Mouse (Mus musculus) midbrain, embryonic 13.5 days (tissue): ENCODE results near the gene Lzts3. TPM values are rescaled to one million over a fixed set of nuclear protein-coding genes. Genes with fewer than 3 reads are reported as not detected.

Source experiments
- ATAC-seq: fragments of 200-750 bp; cut with Nextera tagmentation; 2 replicates; pipeline ENCODE4 v1.8.0; 2017; ENCODE audit warnings: mild to moderate bottlenecking, moderate TSS enrichment, moderate library complexity
- H3K27ac ChIP-seq: fragments of 300-500 bp; sonication (generic); 2 replicates; pipeline ENCODE4 v1.5.1; 2015; ENCODE audit warnings: inconsistent platforms, mild to moderate bottlenecking, moderate library complexity
- H3K27me3 ChIP-seq: fragments of 300-500 bp; sonication (generic); 2 replicates; pipeline ENCODE4 v1.6.1; 2015; ENCODE audit warnings: mild to moderate bottlenecking, inconsistent platforms
- H3K36me3 ChIP-seq: fragments of 300-500 bp; sonication (generic); 2 replicates; pipeline ENCODE4 v1.6.1; 2015; ENCODE audit warnings: mild to moderate bottlenecking, inconsistent platforms
- H3K4me1 ChIP-seq: fragments of 300-500 bp; sonication (generic); replicated peaks from 2 replicates; pipeline ENCODE4 v1.6.1; 2015; ENCODE audit warnings: inconsistent platforms
- H3K4me2 ChIP-seq: fragments of 300-500 bp; sonication (generic); replicated peaks from 2 replicates; pipeline ENCODE4 v1.6.1; 2015; ENCODE audit warnings: moderate library complexity, mild to moderate bottlenecking, inconsistent platforms
- H3K4me3 ChIP-seq: fragments of 300-500 bp; sonication (generic); replicated peaks from 2 replicates; pipeline ENCODE4 v1.5.1; 2015; ENCODE audit warnings: mild to moderate bottlenecking, inconsistent platforms
- H3K9ac ChIP-seq: fragments of 300-500 bp; sonication (generic); replicated peaks from 2 replicates; pipeline ENCODE4 v1.6.1; 2015; ENCODE audit warnings: mild to moderate bottlenecking, inconsistent platforms
- H3K9me3 ChIP-seq: fragments of 300-500 bp; sonication (generic); 2 replicates; pipeline ENCODE4 v1.6.1; 2016; ENCODE audit warnings: mild to moderate bottlenecking, inconsistent platforms
- WGBS: fragments of 180-500 bp; shearing (Covaris S2); methylation state at CpG from one replicate; pipeline ENCODE4 v1.1.7; 2015; 5-methylcytosine and 5-hydroxymethylcytosine counted together
- polyA plus RNA-seq: library from polyadenylated mRNA; unstranded; fragments of >200 nt; fragmentation: Nextera tagmentation; extraction: Ambion mirVana; gene quantifications from 2 replicates; pipeline ENCODE4 v1.2.1, GENCODE M21; 2015

The Lzts3 gene
- polyA plus RNA-seq: 8.0 and 9.2 TPM in 2 replicates

DNA sequence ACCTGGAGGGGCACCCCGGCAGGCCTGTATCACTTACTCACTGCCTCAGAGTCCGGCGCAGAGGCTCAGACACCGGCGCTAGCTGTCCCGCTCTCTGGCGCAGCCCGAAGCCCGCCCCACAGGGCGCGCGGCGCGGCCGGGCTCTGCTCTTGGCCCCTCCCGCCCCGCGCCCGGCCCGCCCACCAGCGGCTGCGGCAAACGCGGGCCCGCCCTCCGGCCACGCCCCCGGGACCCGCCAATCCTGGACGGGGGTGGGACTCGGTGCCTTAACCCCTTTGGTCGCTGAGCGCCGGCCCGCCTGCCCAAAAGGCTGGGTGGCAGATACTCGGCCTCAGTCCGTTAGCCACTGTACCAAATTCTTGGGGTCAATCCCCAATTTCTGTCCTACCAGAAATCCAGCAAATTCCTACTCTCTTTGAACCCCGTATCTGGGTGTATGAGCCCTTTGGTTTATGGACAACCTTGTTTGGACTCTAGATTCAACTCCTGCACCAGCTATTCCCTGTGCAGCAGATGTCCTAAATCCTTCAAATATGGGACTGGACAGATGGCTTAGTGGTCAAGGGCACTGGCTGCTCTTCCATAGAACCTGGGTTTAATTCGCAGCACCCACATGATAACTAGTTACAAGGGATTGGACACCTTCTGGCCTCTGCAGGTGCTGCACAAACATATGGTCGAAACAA lies at the start of gene Lzts3:
Gene Lzts3 (minus strand): TSS at position 120 of the 686 bp plus-strand sequence.
- H3K9ac ChIP-seq: peak within 1 kb of the TSS; percentile 83
- peak within 1 kb of the TSS; percentile 47; the same call in 1 of the 2 replicates for H3K27ac ChIP-seq
- H3K9me3 ChIP-seq: no peaks in the 10 kb centered on the region
- 4% methylated on average over 33 of the region's 40 CpGs for WGBS
- H3K4me2 ChIP-seq: peak within 1 kb of the TSS; percentile 90
- H3K4me3 ChIP-seq: peak within 1 kb of the TSS; percentile 73
- H3K27me3 ChIP-seq: peaks cover 27% of the 10 kb centered on the region
- ATAC-seq: peak; percentile 97
- no peaks in the 10 kb centered on the region for H3K36me3 ChIP-seq
- H3K4me1 ChIP-seq: peaks cover 15% of the 10 kb centered on the region

DNA sequence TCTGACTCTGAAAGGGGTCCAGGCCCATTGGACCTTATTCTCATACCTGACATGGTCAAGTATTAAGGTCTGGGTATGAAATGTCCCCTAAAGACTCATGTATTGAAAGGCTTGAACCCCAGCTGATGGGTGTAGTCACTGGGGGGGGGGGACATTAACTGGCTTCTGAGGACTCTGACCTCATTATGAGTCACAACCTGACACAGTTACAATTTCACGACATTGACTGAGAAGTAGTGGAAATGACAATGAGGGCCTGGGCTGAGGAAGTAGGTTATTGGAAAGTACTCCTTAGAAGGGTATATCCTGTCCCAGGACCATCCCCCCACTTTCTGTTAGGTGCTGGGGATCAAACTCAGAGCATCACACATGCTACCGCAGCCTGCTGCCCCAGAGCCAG lies 46.4 kb upstream of the Lzts3 start:
- H3K36me3 ChIP-seq: peaks cover 34% of the 10 kb centered on the region
- no peak for ATAC-seq
- 84% methylated on average over 2 of the region's 2 CpGs for WGBS

GRCm38 (mm10) chr2:130685426-130685825 lies 42.8 kb upstream of the Lzts3 start:
- Histone ChIP-seq H3K27me3 (no peaks in the 10 kb centered on the region), H3K27ac (no peak overlapping the region), H3K4me1 (no peaks in the 10 kb centered on the region), H3K4me3 (no peak overlapping the region), H3K36me3 (peaks cover 69% of the 10 kb centered on the region), H3K4me2 (no peak overlapping the region), H3K9me3 (no peaks in the 10 kb centered on the region), H3K9ac (no peak overlapping the region)
- ATAC-seq: no peak
- 92% methylated on average over 9 of the region's 9 CpGs for WGBS

More for the DNA sequence above, 46.4 kb upstream of the Lzts3 start:
- Histone ChIP-seq H3K4me2 (no peak overlapping the region), H3K9ac (no peak overlapping the region), H3K27me3 (no peaks in the 10 kb centered on the region), H3K4me1 (no peaks in the 10 kb centered on the region), H3K4me3 (no peak overlapping the region), H3K9me3 (no peaks in the 10 kb centered on the region), H3K27ac (no peak overlapping the region)

- no peaks in the 10 kb centered on the region for H3K4me1 ChIP-seq
- H3K9ac ChIP-seq: no peak overlapping the region
- WGBS: 84% methylated on average over 3 of the region's 3 CpGs
- peaks cover 100% of the 10 kb centered on the region for H3K36me3 ChIP-seq
- no peak for ATAC-seq
- H3K9me3 ChIP-seq: no peaks in the 10 kb centered on the region
- no peak overlapping the region for H3K4me3 ChIP-seq
- H3K4me2 ChIP-seq: no peak overlapping the region
- H3K27ac ChIP-seq: no peak overlapping the region
- H3K27me3 ChIP-seq: no peaks in the 10 kb centered on the region
Observed at GRCm38 (mm10) chr2:130681531-130681930, 38.9 kb upstream of the Lzts3 start.

- no peak for ATAC-seq
- peaks cover 100% of the 10 kb centered on the region for H3K36me3 ChIP-seq
- WGBS: 92% methylated on average over 6 of the region's 6 CpGs
- no peak overlapping the region for H3K27ac ChIP-seq
- H3K4me2 ChIP-seq: no peak overlapping the region
- H3K9me3 ChIP-seq: no peaks in the 10 kb centered on the region
- H3K4me3 ChIP-seq: no peak overlapping the region
- H3K9ac ChIP-seq: no peak overlapping the region
- H3K27me3 ChIP-seq: no peaks in the 10 kb centered on the region
- no peaks in the 10 kb centered on the region for H3K4me1 ChIP-seq
Observed at GRCm38 (mm10) chr2:130679899-130680298, 37.3 kb upstream of the Lzts3 start.

- Histone ChIP-seq H3K9ac (no peak overlapping the region), H3K4me3 (no peak overlapping the region), H3K9me3 (no peaks in the 10 kb centered on the region), H3K4me2 (no peak overlapping the region), H3K4me1 (no peaks in the 10 kb centered on the region), H3K27ac (no peak overlapping the region), H3K36me3 (peaks cover 98% of the 10 kb centered on the region), H3K27me3 (no peaks in the 10 kb centered on the region)
- no peak for ATAC-seq
- WGBS: 96% methylated on average over 12 of the region's 12 CpGs
Observed at GRCm38 (mm10) chr2:130679154-130679553, 36.6 kb upstream of the Lzts3 start.

GRCm38 (mm10) chr2:130677211-130677610 lies 34.6 kb upstream of the Lzts3 start:
- 95% methylated on average over 10 of the region's 10 CpGs for WGBS
- H3K4me1 ChIP-seq: no peaks in the 10 kb centered on the region
- H3K27me3 ChIP-seq: no peaks in the 10 kb centered on the region
- ATAC-seq: no peak
- no peak overlapping the region for H3K9ac ChIP-seq
- H3K4me3 ChIP-seq: no peak overlapping the region
- H3K9me3 ChIP-seq: no peaks in the 10 kb centered on the region
- H3K4me2 ChIP-seq: no peak overlapping the region
- H3K27ac ChIP-seq: no peak overlapping the region
- H3K36me3 ChIP-seq: peaks cover 97% of the 10 kb centered on the region

DNA sequence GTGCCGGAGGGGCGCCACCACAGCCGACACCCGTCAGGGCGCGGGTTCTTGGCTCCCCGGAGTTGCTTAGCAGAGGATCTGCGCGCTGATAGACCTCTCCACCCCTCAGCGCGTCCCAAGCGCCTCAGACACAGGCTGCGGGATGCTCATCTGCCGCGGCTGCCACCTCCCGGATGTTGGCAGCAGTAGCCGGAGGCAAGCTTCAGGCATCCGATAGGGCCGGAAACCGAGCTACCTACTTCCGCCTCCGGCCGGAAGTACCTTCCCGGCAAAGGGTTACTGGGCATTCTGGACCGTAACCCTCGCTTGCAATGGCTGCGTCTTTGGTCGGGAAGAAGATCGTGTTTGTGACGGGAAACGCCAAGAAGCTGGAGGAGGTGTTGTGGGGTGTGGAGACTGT lies 25.0 kb upstream of the Lzts3 start, which contains the start of gene Itpa:
Gene Itpa (plus strand): TSS at position 52 of the 400 bp plus-strand sequence.
- H3K4me3 ChIP-seq: peak within 1 kb of the TSS; percentile 76
- peak; percentile 76 for ATAC-seq
- peaks cover 34% of the 10 kb centered on the region for H3K4me1 ChIP-seq
- no peaks in the 10 kb centered on the region for H3K27me3 ChIP-seq
- WGBS: under 1% methylated on average over 31 of the region's 31 CpGs
- H3K9ac ChIP-seq: peak within 1 kb of the TSS; percentile 82
- peaks cover 13% of the 10 kb centered on the region for H3K36me3 ChIP-seq
- H3K9me3 ChIP-seq: no peaks in the 10 kb centered on the region
- peak within 1 kb of the TSS; percentile 91 for H3K27ac ChIP-seq
- peak within 1 kb of the TSS; percentile 94 for H3K4me2 ChIP-seq

DNA sequence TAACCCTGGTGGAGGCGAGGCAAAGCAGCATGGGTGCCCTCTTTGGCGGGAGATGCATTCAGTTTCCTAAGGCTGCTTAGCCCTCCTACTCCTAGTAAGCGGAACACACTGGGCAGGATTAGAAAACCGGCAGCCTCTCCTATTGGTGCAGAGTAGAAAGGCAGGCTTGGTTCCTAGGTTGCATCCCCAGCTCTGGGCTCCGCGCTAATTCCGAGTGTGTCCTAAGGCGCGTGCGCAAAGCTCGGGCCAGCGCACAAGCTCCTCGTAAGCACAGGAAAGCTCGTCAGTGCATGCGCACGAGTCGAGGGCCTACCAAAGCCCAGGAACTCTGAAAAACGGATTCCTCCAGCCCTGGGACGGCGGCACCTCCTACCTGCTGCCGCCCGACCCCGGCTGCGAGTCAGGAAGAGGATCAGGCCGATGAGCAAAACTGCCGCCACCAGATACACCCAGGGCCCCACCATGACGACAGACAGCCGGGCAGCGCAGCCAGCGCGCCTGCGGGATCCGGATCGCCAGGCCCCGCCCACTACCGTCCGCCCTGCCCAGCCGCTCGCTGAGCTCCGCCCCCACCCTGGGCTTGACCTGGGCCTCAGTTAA lies 21.6 kb upstream of the Lzts3 start, which contains the start of gene Ddrgk1:
Gene Ddrgk1 (minus strand): TSS at position 558 of the 600 bp plus-strand sequence.
- no peaks in the 10 kb centered on the region for H3K27me3 ChIP-seq
- peaks cover 22% of the 10 kb centered on the region for H3K36me3 ChIP-seq
- H3K4me1 ChIP-seq: peaks cover 36% of the 10 kb centered on the region
- ATAC-seq: peak; percentile 98
- under 1% methylated on average over 40 of the region's 40 CpGs for WGBS
- H3K9me3 ChIP-seq: no peaks in the 10 kb centered on the region
- H3K4me3 ChIP-seq: peak within 1 kb of the TSS; percentile 60
- peak within 1 kb of the TSS; percentile 98 for H3K27ac ChIP-seq
- H3K9ac ChIP-seq: peak within 1 kb of the TSS; percentile 81
- peak within 1 kb of the TSS; percentile 73 for H3K4me2 ChIP-seq

DNA sequence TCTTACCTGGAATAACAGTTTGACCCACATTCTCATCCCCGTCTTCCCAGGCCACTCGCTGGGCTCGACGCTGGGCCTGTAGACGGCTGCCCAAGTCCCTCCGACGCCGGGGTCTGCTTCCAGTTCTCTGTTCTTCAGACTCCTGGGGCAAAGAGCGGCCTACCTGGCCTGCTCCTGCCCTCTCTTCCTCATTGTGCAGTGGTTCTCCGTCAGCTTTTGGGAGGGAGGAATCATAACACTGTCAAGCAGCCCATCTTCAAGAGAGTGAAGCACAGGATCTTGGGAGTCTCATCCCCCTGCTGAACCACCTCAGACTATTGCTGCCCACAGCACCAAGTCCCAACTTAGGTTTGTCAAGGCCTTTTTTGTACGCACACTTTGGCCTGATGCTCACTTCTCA lies 20.7 kb upstream of the Lzts3 start:
- no peak for ATAC-seq
- H3K9ac ChIP-seq: peak overlapping the region; percentile 81
- 87% methylated on average over 11 of the region's 11 CpGs for WGBS
- no peaks in the 10 kb centered on the region for H3K9me3 ChIP-seq
- H3K4me2 ChIP-seq: peak overlapping the region; percentile 73
- H3K4me1 ChIP-seq: peaks cover 29% of the 10 kb centered on the region
- peaks cover 31% of the 10 kb centered on the region for H3K36me3 ChIP-seq
- H3K27me3 ChIP-seq: no peaks in the 10 kb centered on the region
- peak overlapping the region; percentile 60 for H3K4me3 ChIP-seq
- peak overlapping the region; percentile 98 for H3K27ac ChIP-seq

DNA sequence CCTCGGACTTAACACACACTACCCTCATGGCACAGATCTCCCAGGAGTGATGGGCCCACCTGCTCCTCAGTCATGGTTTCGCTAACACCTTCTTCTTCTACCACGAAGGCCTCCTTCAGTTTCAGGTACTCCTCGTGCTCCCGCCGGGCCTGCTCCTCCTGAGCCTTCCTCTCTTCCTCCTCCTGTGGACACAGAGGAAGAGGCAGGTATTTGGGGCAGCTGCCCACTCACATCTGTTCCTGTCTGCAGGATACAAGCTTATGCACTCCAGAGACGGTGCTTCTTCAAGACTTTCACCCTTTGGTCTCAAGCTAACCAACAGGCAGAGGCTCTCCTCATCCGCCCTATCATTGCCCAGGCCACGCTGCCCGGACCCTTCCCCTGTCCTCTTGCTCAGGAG lies 15.9 kb upstream of the Lzts3 start:
- no peak overlapping the region for H3K4me2 ChIP-seq
- no peaks in the 10 kb centered on the region for H3K9me3 ChIP-seq
- H3K27me3 ChIP-seq: no peaks in the 10 kb centered on the region
- peaks cover 18% of the 10 kb centered on the region for H3K4me1 ChIP-seq
- H3K9ac ChIP-seq: no peak overlapping the region
- H3K27ac ChIP-seq: no peak overlapping the region
- no peak overlapping the region for H3K4me3 ChIP-seq
- peaks cover 77% of the 10 kb centered on the region for H3K36me3 ChIP-seq
- WGBS: 96% methylated on average over 10 of the region's 10 CpGs
- ATAC-seq: no peak

DNA sequence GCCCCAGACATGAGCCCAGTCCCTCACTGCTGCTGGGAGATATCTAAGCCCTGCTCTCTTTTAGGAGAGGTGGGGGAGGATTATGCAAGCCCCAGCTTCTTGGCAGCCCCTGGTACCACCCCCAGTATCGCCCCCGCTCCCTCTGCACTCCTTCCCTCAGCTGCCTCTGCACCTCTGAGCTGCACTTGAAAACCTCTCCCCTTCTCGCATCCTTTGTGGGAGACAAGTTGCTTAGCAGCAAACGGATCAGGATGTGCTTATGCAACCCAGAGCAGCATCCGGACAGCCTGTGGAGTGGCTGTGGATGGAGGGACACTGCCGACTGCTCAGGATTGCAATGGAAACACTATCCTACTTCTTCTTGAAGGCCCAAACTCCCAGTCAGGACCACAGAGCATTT lies 14.9 kb upstream of the Lzts3 start:
- H3K4me1 ChIP-seq: peaks cover 9% of the 10 kb centered on the region
- no peaks in the 10 kb centered on the region for H3K9me3 ChIP-seq
- ATAC-seq: no peak
- no peak overlapping the region for H3K4me3 ChIP-seq
- H3K27me3 ChIP-seq: no peaks in the 10 kb centered on the region
- H3K27ac ChIP-seq: no peak overlapping the region
- no peak overlapping the region for H3K9ac ChIP-seq
- WGBS: 88% methylated on average over 6 of the region's 6 CpGs
- H3K36me3 ChIP-seq: peaks cover 87% of the 10 kb centered on the region
- no peak overlapping the region for H3K4me2 ChIP-seq
